Mouse (Mus musculus) small intestine, adult 2 months (tissue): ENCODE data around the gene H13. TPM values are rescaled to one million over a fixed set of nuclear protein-coding genes. Genes with fewer than 3 reads are reported as not detected.

Source experiments
- H3K27ac ChIP-seq: fragments of 200-500 bp; 2 replicates; pipeline ENCODE4 v1.5.1; 2012; ENCODE audit warnings: low read depth, low read length, control low read depth, inconsistent platforms; ENCODE audit not compliant: insufficient read depth
- H3K27me3 ChIP-seq: fragments of 200-500 bp; 2 replicates; pipeline ENCODE4 v1.6.1; 2012; ENCODE audit warnings: mild to moderate bottlenecking, moderate library complexity, low read length, inconsistent platforms; ENCODE audit not compliant: control insufficient read depth, insufficient read depth
- H3K36me3 ChIP-seq: fragments of 200-500 bp; 2 replicates; pipeline ENCODE4 v1.6.1; 2012; ENCODE audit warnings: mild to moderate bottlenecking, low read length, control low read depth, inconsistent platforms; ENCODE audit not compliant: control insufficient read depth, insufficient read depth
- H3K4me1 ChIP-seq: fragments of 200-500 bp; 2 replicates; pipeline ENCODE4 v1.6.1; 2012; ENCODE audit warnings: low read length, inconsistent platforms, mixed read lengths; ENCODE audit not compliant: control insufficient read depth, insufficient read depth, insufficient read length
- H3K4me3 ChIP-seq: fragments of 200-500 bp; 2 replicates; pipeline ENCODE4 v1.5.1; 2012; ENCODE audit warnings: low read depth, mild to moderate bottlenecking, control low read depth, inconsistent platforms, low read length, moderate library complexity
- CTCF ChIP-seq: fragments of 200-500 bp; IDR thresholded peaks from 2 replicates; pipeline ENCODE4 v1.5.1; 2012; ENCODE audit warnings: low read depth, mild to moderate bottlenecking, control low read depth, inconsistent platforms, low read length, moderate library complexity, mixed read lengths; ENCODE audit not compliant: insufficient replicate concordance, insufficient read length; ENCODE audit errors: extremely low read depth
- POLR2A ChIP-seq: fragments of 200-500 bp; IDR thresholded peaks from 2 replicates; pipeline ENCODE4 v1.6.1; 2012; ENCODE audit warnings: low read depth, mild to moderate bottlenecking, control low read depth, inconsistent platforms, low read length, moderate library complexity
- WGBS: fragments of 180-500 bp; shearing (Covaris S2); methylation state at CpG from one replicate; pipeline ENCODE4 v1.1.7; 2018; 5-methylcytosine and 5-hydroxymethylcytosine counted together
- polyA plus RNA-seq: library from polyadenylated mRNA; depleted of rRNA; stranded (reverse); fragments of >200 nt; gene quantifications from 2 replicates; pipeline ENCODE4 v1.2.3, GENCODE M21; 2012

H13 gene
- polyA plus RNA-seq, 1 experiment = 199 TPM

GRCm38 (mm10) chr2:152717652-152718051, 48.4 kb downstream of the H13 start:
- 84% methylated on average over 11 of the region's 11 CpGs for WGBS
- peaks cover 3% of the 10 kb centered on the region; the same call in 1 of the 2 replicates for H3K4me1 ChIP-seq
- no peak for TF ChIP-seq CTCF
- TF ChIP-seq POLR2A = no peak

GRCm38 (mm10) chr2:152718076-152718475, 48.8 kb downstream of the H13 start:
- Histone ChIP-seq H3K27ac (no peak overlapping the region), H3K27me3 (no peaks in the 10 kb centered on the region), H3K4me1 (peaks cover 3% of the 10 kb centered on the region; the same call in 1 of the 2 replicates), H3K4me3 (no peak overlapping the region), H3K36me3 (no peaks in the 10 kb centered on the region)
- WGBS = 82% methylated on average over 6 of the region's 6 CpGs
- no peak for TF ChIP-seq POLR2A
- no peak for TF ChIP-seq CTCF

More at GRCm38 (mm10) chr2:152717652-152718051, 48.4 kb downstream of the H13 start:
- H3K36me3 ChIP-seq = no peaks in the 10 kb centered on the region
- H3K27me3 ChIP-seq = no peaks in the 10 kb centered on the region
- no peak overlapping the region for H3K27ac ChIP-seq
- H3K4me3 ChIP-seq = no peak overlapping the region

- no peaks in the 10 kb centered on the region for H3K36me3 ChIP-seq
- WGBS = 6% methylated on average over 37 of the region's 37 CpGs
These were observed 54.5 kb downstream of the H13 start for GRCm38 (mm10) chr2:152723651-152724331.

GRCm38 (mm10) chr2:152724332-152724723, 55.1 kb downstream of the H13 start:
- WGBS = 64% methylated on average over 3 of the region's 3 CpGs

More at GRCm38 (mm10) chr2:152723651-152724331, 54.5 kb downstream of the H13 start:
- peak overlapping the region; percentile 38 for H3K4me3 ChIP-seq
- no peak overlapping the region for H3K27ac ChIP-seq
- H3K4me1 ChIP-seq = peaks cover 30% of the 10 kb centered on the region
- TF ChIP-seq POLR2A (no peak), CTCF (no peak)
- H3K27me3 ChIP-seq = no peaks in the 10 kb centered on the region

GRCm38 (mm10) chr2:152725178-152725750, 56.0 kb downstream of the H13 start:
- Histone ChIP-seq H3K27me3 (no peaks in the 10 kb centered on the region), H3K4me3 (no peak overlapping the region), H3K36me3 (no peaks in the 10 kb centered on the region), H3K4me1 (peaks cover 43% of the 10 kb centered on the region), H3K27ac (no peak overlapping the region)
- TF ChIP-seq CTCF = no peak
- no peak for TF ChIP-seq POLR2A
- WGBS = 43% methylated on average over 15 of the region's 15 CpGs

More at GRCm38 (mm10) chr2:152724332-152724723, 55.1 kb downstream of the H13 start:
- TF ChIP-seq CTCF (no peak), POLR2A (no peak)
- no peaks in the 10 kb centered on the region for H3K27me3 ChIP-seq
- no peak overlapping the region for H3K27ac ChIP-seq
- no peaks in the 10 kb centered on the region for H3K36me3 ChIP-seq
- peaks cover 35% of the 10 kb centered on the region for H3K4me1 ChIP-seq
- H3K4me3 ChIP-seq = no peak overlapping the region; the same call in 1 of the 2 replicates

GRCm38 (mm10) chr2:152726213-152726612, 57.0 kb downstream of the H13 start:
- Histone ChIP-seq H3K36me3 (no peaks in the 10 kb centered on the region), H3K4me1 (peaks cover 43% of the 10 kb centered on the region), H3K27me3 (no peaks in the 10 kb centered on the region), H3K27ac (peak overlapping the region; percentile 54; the same call in 1 of the 2 replicates), H3K4me3 (no peak overlapping the region)
- no peak for TF ChIP-seq CTCF
- TF ChIP-seq POLR2A = no peak
- 94% methylated on average over 6 of the region's 6 CpGs for WGBS

GRCm38 (mm10) chr2:152726751-152727335, 57.6 kb downstream of the H13 start:
- Histone ChIP-seq H3K4me1 (peaks cover 43% of the 10 kb centered on the region), H3K4me3 (no peak overlapping the region), H3K27me3 (no peaks in the 10 kb centered on the region), H3K27ac (peak overlapping the region; percentile 54), H3K36me3 (no peaks in the 10 kb centered on the region)
- TF ChIP-seq CTCF = no peak
- TF ChIP-seq POLR2A = no peak
- 26% methylated on average over 6 of the region's 6 CpGs for WGBS
